Mouse (Mus musculus): ENCODE results near the gene Sun5. TPM values are rescaled to one million over a fixed set of nuclear protein-coding genes. Genes with fewer than 3 reads are reported as not detected.
"Not testable (repeated sequence)": the region's sequence is repeated elsewhere in the genome, so short reads cannot be mapped to it uniquely, and the experiment has no call there.

Sun5 gene
- polyA plus RNA-seq, 1 experiment: 271 TPM

- Histone ChIP-seq H3K36me3 (ENCODE audit: control insufficient read depth, insufficient read depth, low read length) (no peaks in the 10 kb centered on the region), H3K27ac (ENCODE audit: control insufficient read depth, insufficient read depth, low read depth, low read length) (no peak overlapping the region), H3K27me3 (ENCODE audit: control insufficient read depth, insufficient read depth, low read length) (no peaks in the 10 kb centered on the region), H3K4me3 (ENCODE audit: control insufficient read depth, low read depth, low read length) (no peak overlapping the region), H3K4me1 (ENCODE audit: control insufficient read depth, insufficient read depth, low read length) (no peaks in the 10 kb centered on the region)
- TF ChIP-seq POLR2A (IDR thresholded peaks at IDR 0.05; ENCODE audit: control insufficient read depth, low read depth, low read length): no peak
- TF ChIP-seq CTCF (IDR thresholded peaks at IDR 0.05; ENCODE audit: control insufficient read depth, insufficient read depth, insufficient replicate concordance, low read depth, low read length): no peak
Measured at GRCm38 (mm10) chr2:153842854-153843253, 28.0 kb downstream of the Sun5 start.

- no peak overlapping the region for H3K4me3 ChIP-seq (ENCODE audit: control insufficient read depth, low read depth, low read length)
- no peaks in the 10 kb centered on the region for H3K36me3 ChIP-seq (ENCODE audit: control insufficient read depth, insufficient read depth, low read length)
- H3K4me1 ChIP-seq (ENCODE audit: control insufficient read depth, insufficient read depth, low read length): no peaks in the 10 kb centered on the region
- H3K27me3 ChIP-seq (ENCODE audit: control insufficient read depth, insufficient read depth, low read length): no peaks in the 10 kb centered on the region
- no peak overlapping the region for H3K27ac ChIP-seq (ENCODE audit: control insufficient read depth, insufficient read depth, low read depth, low read length)
- TF ChIP-seq CTCF (IDR thresholded peaks at IDR 0.05; ENCODE audit: control insufficient read depth, insufficient read depth, insufficient replicate concordance, low read depth, low read length): no peak
- no peak for TF ChIP-seq POLR2A (IDR thresholded peaks at IDR 0.05; ENCODE audit: control insufficient read depth, low read depth, low read length)
Measured at GRCm38 (mm10) chr2:153833291-153833690, 37.6 kb downstream of the Sun5 start.

DNA sequence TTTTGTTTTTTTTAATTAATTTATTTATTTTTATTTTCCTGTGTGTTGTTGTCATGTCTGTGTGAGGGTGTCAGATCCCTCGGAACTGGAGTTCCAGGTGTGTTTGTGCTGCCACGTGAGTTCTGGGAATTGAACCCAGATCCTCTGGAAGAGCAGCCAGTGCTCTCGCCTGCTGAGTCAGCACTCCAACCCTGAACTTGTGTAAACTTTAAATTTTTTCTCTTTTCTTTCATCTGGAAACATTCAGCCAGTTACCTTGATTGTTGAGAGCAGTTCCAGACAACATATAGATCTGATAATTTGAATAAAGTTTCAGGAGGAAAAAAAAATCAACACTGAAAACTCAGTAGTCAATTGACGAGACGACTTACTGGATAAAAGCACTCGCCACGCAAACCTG lies 42.2 kb downstream of the Sun5 start:
- Histone ChIP-seq H3K4me1 (ENCODE audit: control insufficient read depth, insufficient read depth, low read length) (no peaks in the 10 kb centered on the region), H3K4me3 (ENCODE audit: control insufficient read depth, low read depth, low read length) (no peak overlapping the region), H3K36me3 (ENCODE audit: control insufficient read depth, insufficient read depth, low read length) (no peaks in the 10 kb centered on the region), H3K27ac (ENCODE audit: control insufficient read depth, insufficient read depth, low read depth, low read length) (no peak overlapping the region), H3K27me3 (ENCODE audit: control insufficient read depth, insufficient read depth, low read length) (no peaks in the 10 kb centered on the region)
- no peak for TF ChIP-seq POLR2A (IDR thresholded peaks at IDR 0.05; ENCODE audit: control insufficient read depth, low read depth, low read length)
- TF ChIP-seq CTCF (IDR thresholded peaks at IDR 0.05; ENCODE audit: control insufficient read depth, insufficient read depth, insufficient replicate concordance, low read depth, low read length): no peak

DNA sequence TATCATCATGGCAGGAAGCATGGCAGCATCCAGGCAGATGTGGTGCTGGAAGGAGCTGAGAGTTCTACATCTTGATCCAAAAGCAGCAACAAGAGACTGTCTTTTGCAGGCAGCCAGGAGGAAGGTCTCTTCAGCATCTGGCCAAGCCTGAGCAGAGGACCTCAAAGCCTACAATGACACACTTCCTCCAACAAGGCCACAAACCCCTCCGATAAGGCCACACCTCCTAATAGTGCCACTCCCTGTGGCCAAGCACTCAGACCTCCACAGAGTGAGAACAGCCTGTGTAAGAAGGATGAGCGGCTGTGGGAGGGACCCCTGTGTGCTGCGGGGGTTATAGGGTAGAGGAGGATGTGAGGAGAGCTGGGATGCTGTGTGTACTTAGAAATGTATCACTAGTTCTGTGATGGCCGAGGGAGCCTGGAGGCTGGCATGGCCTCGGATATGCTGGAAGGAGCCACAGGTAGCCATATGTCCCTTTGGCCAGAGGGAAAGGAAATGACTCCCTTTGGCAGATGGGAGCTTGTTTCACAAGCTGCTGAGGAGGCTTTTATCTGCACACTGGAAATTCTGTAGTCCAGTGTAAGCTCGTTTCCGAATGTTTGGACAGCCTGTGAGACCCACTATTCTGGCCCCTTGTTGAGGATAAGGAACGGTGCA lies 43.6 kb downstream of the Sun5 start:
- Histone ChIP-seq H3K36me3 (ENCODE audit: control insufficient read depth, insufficient read depth, low read length) (no peaks in the 10 kb centered on the region), H3K27ac (ENCODE audit: control insufficient read depth, insufficient read depth, low read depth, low read length) (no peak overlapping the region), H3K4me1 (ENCODE audit: control insufficient read depth, insufficient read depth, low read length) (no peaks in the 10 kb centered on the region), H3K4me3 (ENCODE audit: control insufficient read depth, low read depth, low read length) (no peak overlapping the region), H3K27me3 (ENCODE audit: control insufficient read depth, insufficient read depth, low read length) (no peaks in the 10 kb centered on the region)
- TF ChIP-seq CTCF (IDR thresholded peaks at IDR 0.05; ENCODE audit: control insufficient read depth, insufficient read depth, insufficient replicate concordance, low read depth, low read length): no peak
- TF ChIP-seq POLR2A (IDR thresholded peaks at IDR 0.05; ENCODE audit: control insufficient read depth, low read depth, low read length): no peak

GRCm38 (mm10) chr2:153825900-153826299 lies 45.0 kb downstream of the Sun5 start:
- not testable (repeated sequence) for H3K4me1 ChIP-seq (ENCODE audit: control insufficient read depth, insufficient read depth, low read length); H3K27ac ChIP-seq (ENCODE audit: control insufficient read depth, insufficient read depth, low read depth, low read length); H3K36me3 ChIP-seq (ENCODE audit: control insufficient read depth, insufficient read depth, low read length); H3K4me3 ChIP-seq (ENCODE audit: control insufficient read depth, low read depth, low read length); H3K27me3 ChIP-seq (ENCODE audit: control insufficient read depth, insufficient read depth, low read length)

DNA sequence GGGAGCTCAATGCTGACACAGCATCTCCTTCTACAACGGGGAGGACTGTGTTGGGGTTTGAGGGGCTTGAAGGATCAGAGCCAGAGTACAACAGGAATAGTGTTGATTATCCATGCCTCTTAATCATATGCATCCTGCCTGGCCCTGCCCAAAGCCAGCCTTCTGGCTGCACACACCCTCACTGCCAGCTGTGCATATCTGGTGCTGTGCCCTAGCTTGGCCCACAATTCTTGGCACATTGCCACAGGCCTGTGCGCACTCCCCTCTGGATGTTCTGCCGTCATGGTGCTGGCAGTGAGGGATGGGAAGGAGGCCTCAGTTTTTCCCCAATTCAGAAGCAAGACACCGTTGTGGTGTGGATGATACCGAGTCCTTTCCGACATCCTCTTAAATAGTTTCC lies 46.3 kb downstream of the Sun5 start:
- Histone ChIP-seq H3K36me3 (ENCODE audit: control insufficient read depth, insufficient read depth, low read length) (no peaks in the 10 kb centered on the region), H3K27ac (ENCODE audit: control insufficient read depth, insufficient read depth, low read depth, low read length) (no peak overlapping the region), H3K4me1 (ENCODE audit: control insufficient read depth, insufficient read depth, low read length) (no peaks in the 10 kb centered on the region), H3K27me3 (ENCODE audit: control insufficient read depth, insufficient read depth, low read length) (no peaks in the 10 kb centered on the region), H3K4me3 (ENCODE audit: control insufficient read depth, low read depth, low read length) (no peak overlapping the region)
- no peak for TF ChIP-seq CTCF (IDR thresholded peaks at IDR 0.05; ENCODE audit: control insufficient read depth, insufficient read depth, insufficient replicate concordance, low read depth, low read length)
- TF ChIP-seq POLR2A (IDR thresholded peaks at IDR 0.05; ENCODE audit: control insufficient read depth, low read depth, low read length): no peak

DNA sequence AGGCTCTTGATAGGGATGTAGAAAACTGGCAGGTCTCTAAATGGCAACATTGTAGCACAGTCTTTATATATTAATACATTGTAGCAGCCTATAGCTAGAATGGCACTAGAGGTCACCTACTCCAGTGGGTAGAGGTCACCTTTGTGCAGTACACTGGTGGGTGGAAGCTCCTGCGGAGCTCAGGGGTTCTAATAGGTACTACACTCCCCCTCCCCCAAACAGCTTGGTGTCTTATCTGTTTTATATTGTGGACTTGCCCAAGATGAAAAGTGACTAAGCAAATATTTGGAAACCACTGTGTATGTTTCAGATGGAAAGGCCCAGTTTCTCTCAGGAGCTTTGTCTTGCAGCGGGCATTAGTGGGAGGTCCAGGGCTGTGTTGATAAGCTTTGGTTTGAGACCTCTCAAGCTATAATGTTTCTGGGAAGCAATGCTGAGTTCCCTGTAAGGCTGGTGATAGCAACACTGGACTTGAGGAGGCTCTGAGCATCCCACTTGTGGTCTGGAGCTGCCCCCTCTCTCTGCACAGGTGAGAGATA lies 48.8 kb downstream of the Sun5 start:
- no peaks in the 10 kb centered on the region for H3K27me3 ChIP-seq (ENCODE audit: control insufficient read depth, insufficient read depth, low read length)
- no peak overlapping the region for H3K4me3 ChIP-seq (ENCODE audit: control insufficient read depth, low read depth, low read length)
- H3K4me1 ChIP-seq (ENCODE audit: control insufficient read depth, insufficient read depth, low read length): no peaks in the 10 kb centered on the region
- H3K36me3 ChIP-seq (ENCODE audit: control insufficient read depth, insufficient read depth, low read length): no peaks in the 10 kb centered on the region
- TF ChIP-seq CTCF (IDR thresholded peaks at IDR 0.05; ENCODE audit: control insufficient read depth, insufficient read depth, insufficient replicate concordance, low read depth, low read length) (no peak), POLR2A (IDR thresholded peaks at IDR 0.05; ENCODE audit: control insufficient read depth, low read depth, low read length) (no peak)
- H3K27ac ChIP-seq (ENCODE audit: control insufficient read depth, insufficient read depth, low read depth, low read length): no peak overlapping the region

- Histone ChIP-seq H3K36me3 (ENCODE audit: control insufficient read depth, insufficient read depth, low read length) (no peaks in the 10 kb centered on the region; the same call in 1 of the 2 replicates), H3K27ac (ENCODE audit: control insufficient read depth, insufficient read depth, low read depth, low read length) (no peak overlapping the region), H3K4me1 (ENCODE audit: control insufficient read depth, insufficient read depth, low read length) (no peaks in the 10 kb centered on the region), H3K27me3 (ENCODE audit: control insufficient read depth, insufficient read depth, low read length) (no peaks in the 10 kb centered on the region), H3K4me3 (ENCODE audit: control insufficient read depth, low read depth, low read length) (no peak overlapping the region)
- TF ChIP-seq POLR2A (IDR thresholded peaks at IDR 0.05; ENCODE audit: control insufficient read depth, low read depth, low read length) (no peak), CTCF (IDR thresholded peaks at IDR 0.05; ENCODE audit: control insufficient read depth, insufficient read depth, insufficient replicate concordance, low read depth, low read length) (no peak)
Measured at GRCm38 (mm10) chr2:153809921-153810320, 61.0 kb downstream of the Sun5 start.

All from testis, adult 2 months (tissue).